Comparison of ENCODE assay signal across 28 mouse cellular contexts in the genomic region with DNA sequence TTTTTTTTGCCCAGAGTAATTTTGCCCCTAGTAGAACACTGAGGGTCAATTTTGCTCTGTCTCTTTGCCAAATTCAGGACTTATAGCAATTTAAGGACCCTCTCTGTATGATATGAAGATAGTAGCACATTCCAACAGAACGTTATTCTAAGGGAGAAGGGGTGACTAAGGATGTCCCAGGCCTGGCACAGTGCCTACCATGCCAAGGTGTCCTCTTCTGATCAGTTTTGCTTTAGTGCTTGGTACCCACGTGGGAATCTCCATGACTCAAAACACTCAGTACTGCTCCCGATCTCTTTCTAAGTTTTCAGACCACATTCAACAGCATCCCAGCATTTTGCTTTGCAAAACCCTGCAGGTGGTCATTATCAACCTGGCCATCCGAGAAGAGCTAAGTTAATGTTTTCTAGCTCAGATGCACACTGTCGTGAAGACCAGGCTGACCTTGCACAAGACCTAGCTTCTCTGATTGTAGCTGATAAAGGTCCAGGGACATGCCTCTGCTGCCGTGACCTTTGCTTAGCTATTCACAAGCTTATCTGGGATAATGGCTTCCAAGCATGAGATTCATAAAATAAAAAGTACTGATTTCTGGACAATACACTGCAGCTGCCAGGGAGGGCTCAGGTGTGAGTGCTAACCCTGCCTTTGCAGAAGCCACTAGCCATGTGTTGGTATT. TPM values are rescaled to one million over a fixed set of nuclear protein-coding genes. Genes with fewer than 3 reads are reported as not detected.
DNase-seq lines count a peak whose midpoint lies in the region; ATAC-seq lines count a peak whose summit lies in the region.
"Had no signal": no experiment of that assay in that cellular context is flagged by ENCODE, and none has a peak within 500 bp of the region (broad histone marks: within the 10 kb centered on the region; RNA-seq: fewer than 3 reads in every experiment).

No protein-coding gene starts in this region.

- H3K27ac ChIP-seq in liver, embryonic 16.5 days (ENCODE audit: low read length), result peak overlapping the region; percentile 53
- H3K27ac ChIP-seq: forebrain, embryonic 13.5 days; hindbrain, embryonic 13.5 days; kidney, embryonic 15.5 days; left cerebral cortex, adult 2 months; limb, embryonic 12.5 days; neural tube, embryonic 15.5 days; stomach, postnatal 0 days had no signal

- H3K4me2 ChIP-seq in liver, embryonic 16.5 days (ENCODE audit: low read depth, low read length), result no peak overlapping the region
- H3K4me2 ChIP-seq: forebrain, embryonic 13.5 days; heart, embryonic 12.5 days; hindbrain, embryonic 13.5 days; kidney, embryonic 15.5 days; limb, embryonic 12.5 days; neural tube, embryonic 15.5 days had no signal

- ATAC-seq in liver, embryonic 16.5 days (ENCODE audit: low read depth), result peak; percentile 72
- ATAC-seq: forebrain, embryonic 13.5 days; Patski had no signal

- no peaks in the 10 kb centered on the region for H3K36me3 ChIP-seq in liver, embryonic 16.5 days (ENCODE audit: control insufficient read depth, insufficient read depth)
- H3K36me3 ChIP-seq: heart, embryonic 12.5 days; hindbrain, embryonic 13.5 days; kidney, embryonic 15.5 days; limb, embryonic 12.5 days; neural tube, embryonic 15.5 days had no signal

- no peak overlapping the region for H3K9ac ChIP-seq in liver, embryonic 16.5 days (ENCODE audit: low read depth, low read length)
- H3K9ac ChIP-seq: forebrain, embryonic 13.5 days; heart, embryonic 12.5 days; hindbrain, embryonic 13.5 days; kidney, embryonic 15.5 days; limb, embryonic 12.5 days; neural tube, embryonic 15.5 days had no signal

- peak; percentile 14 for DNase-seq in adrenal gland, adult 8-10 months
- DNase-seq in adrenal gland, postnatal 10 days, result no peak
- peak; percentile 8 for DNase-seq in ovary, adult 18-20 months (ENCODE audit: low spot score)
- no peak for DNase-seq in ovary, postnatal 36 days (ENCODE audit: low spot score)
- DNase-seq in cerebellum, postnatal 14 days, result no peak
- no peak for DNase-seq in T-cell, adult 2 months (ENCODE audit: low spot score)
- DNase-seq: cerebellum, adult 11-12 months; cerebellum, adult 9-11 months; gastrocnemius, postnatal 10 days; heart, postnatal 4 days; kidney, adult 18-20 months; lung, adult 2 months; lung, postnatal 14 days; midbrain, embryonic 14.5 days; right cerebral cortex, adult 18-20 months; right cerebral cortex, postnatal 4 days; thymus, adult 18-20 months; thymus, postnatal 25 days had no signal

- no peaks in the 10 kb centered on the region for H3K9me3 ChIP-seq in liver, embryonic 16.5 days (replicated peaks; ENCODE audit: control insufficient read depth, low read length)
- H3K9me3 ChIP-seq: forebrain, embryonic 13.5 days; heart, embryonic 12.5 days; hindbrain, embryonic 13.5 days; kidney, embryonic 15.5 days; limb, embryonic 12.5 days; neural tube, embryonic 15.5 days had no signal

- WGBS in liver, embryonic 16.5 days (ENCODE audit: insufficient replicate concordance), result 56% methylated on average over 6 of the region's 6 CpGs

- H3K4me1 ChIP-seq in liver, embryonic 16.5 days (ENCODE audit: control insufficient read depth, low read depth, low read length), result peaks cover 6% of the 10 kb centered on the region
- H3K4me1 ChIP-seq: forebrain, embryonic 13.5 days; heart, embryonic 12.5 days; hindbrain, embryonic 13.5 days; limb, embryonic 12.5 days; neural tube, embryonic 15.5 days had no signal

- no peaks in the 10 kb centered on the region for H3K27me3 ChIP-seq in liver, embryonic 16.5 days (ENCODE audit: control insufficient read depth, insufficient read depth, low read depth, low read length)
- H3K27me3 ChIP-seq: forebrain, embryonic 13.5 days; heart, embryonic 12.5 days; hindbrain, embryonic 13.5 days; kidney, embryonic 15.5 days; limb, embryonic 12.5 days; neural tube, embryonic 15.5 days had no signal

- H3K4me3 ChIP-seq in liver, embryonic 16.5 days (ENCODE audit: low read depth, low read length), result no peak overlapping the region
- H3K4me3 ChIP-seq: forebrain, embryonic 13.5 days; heart, embryonic 12.5 days; hindbrain, embryonic 13.5 days; kidney, embryonic 15.5 days; left cerebral cortex, adult 2 months; limb, embryonic 12.5 days; neural tube, embryonic 15.5 days had no signal

RNA-seq across cellular contexts. Expression of a gene that starts 31.1 kb away (rescaled TPM):
- 1 to 10 TPM in 1 of 4 experiments, under 1 TPM in 2, not detected in 1; 0.35 to 1.2 (median 0.74) TPM for total RNA-seq in adrenal gland, adult 8-10 months (2022)
- total RNA-seq in adrenal gland, postnatal 10 days (2021), result 10 to 100 TPM; 17.2 to 35.8 TPM
- polyA plus RNA-seq in liver, embryonic 16.5 days (2015; fragmentation: Nextera tagmentation; extraction: Ambion mirVana), result 7.5 and 9.0 TPM in 2 replicates

Comparison
In these comparisons a context has a peak if more than half of its experiments do, and no peak if none do; other contexts are left out.
1. DNase-seq: peak in adrenal gland, adult 8-10 months (single experiment) and ovary, adult 18-20 months (single experiment); none in adrenal gland, postnatal 10 days (single experiment), ovary, postnatal 36 days (single experiment), cerebellum, postnatal 14 days (0 of 2) and T-cell, adult 2 months (single experiment).
2. RNA of a gene that starts 31.1 kb away (total RNA-seq): 17.2 to 35.8 TPM in adrenal gland, postnatal 10 days; 0.35 to 1.2 TPM in adrenal gland, adult 8-10 months; every median in the first group is over 4 times any median in the second.